Mouse (Mus musculus): ENCODE data around the gene Casp8ap2. TPM values are rescaled to one million over a fixed set of nuclear protein-coding genes. Genes with fewer than 3 reads are reported as not detected.

Gene Casp8ap2
- polyA plus RNA-seq, 1 experiment from 2014 or later = 44.9 TPM

- no peak overlapping the region for H3K4me2 ChIP-seq (ENCODE audit: low read length)
- ATAC-seq (ENCODE audit: low FRiP score, low TSS enrichment) = no peak
- DNase-seq = no peak
- H3K36me3 ChIP-seq (ENCODE audit: control insufficient read depth, insufficient read depth, low read length) = peaks cover 31% of the 10 kb centered on the region
- no peaks in the 10 kb centered on the region for H3K9me3 ChIP-seq (ENCODE audit: control insufficient read depth, low read length)
- H3K4me3 ChIP-seq (replicated peaks; ENCODE audit: low read depth, low read length) = no peak overlapping the region
- WGBS = 90% methylated on average over 5 of the region's 5 CpGs
- H3K27me3 ChIP-seq (ENCODE audit: control insufficient read depth, insufficient read depth, low read length) = no peaks in the 10 kb centered on the region
- H3K4me1 ChIP-seq (ENCODE audit: control insufficient read depth, insufficient read depth, low read length) = no peaks in the 10 kb centered on the region
- no peak overlapping the region for H3K27ac ChIP-seq (replicated peaks; ENCODE audit: low read depth, low read length)
- H3K9ac ChIP-seq (replicated peaks; ENCODE audit: low read length) = no peak overlapping the region
Measured at GRCm38 (mm10) chr4:32651669-32652068, 36.4 kb downstream of the Casp8ap2 start.

- H3K4me3 ChIP-seq (replicated peaks; ENCODE audit: low read depth, low read length) = peak overlapping the region; percentile 96
- H3K4me1 ChIP-seq (ENCODE audit: control insufficient read depth, insufficient read depth, low read length) = peaks cover 9% of the 10 kb centered on the region
- H3K4me2 ChIP-seq (ENCODE audit: low read length) = peak overlapping the region; percentile 57
- H3K9me3 ChIP-seq (ENCODE audit: control insufficient read depth, low read length) = no peaks in the 10 kb centered on the region
- ATAC-seq (ENCODE audit: low FRiP score, low TSS enrichment) (peak; percentile 54; the same call in 1 of the 2 replicates), DNase-seq (peak; percentile 23)
- peaks cover 10% of the 10 kb centered on the region for H3K36me3 ChIP-seq (ENCODE audit: control insufficient read depth, insufficient read depth, low read length)
- peak overlapping the region; percentile 82 for H3K27ac ChIP-seq (replicated peaks; ENCODE audit: low read depth, low read length)
- WGBS = 54% methylated on average over 11 of the region's 11 CpGs
- H3K9ac ChIP-seq (replicated peaks; ENCODE audit: low read length) = peak overlapping the region; percentile 67
- H3K27me3 ChIP-seq (ENCODE audit: control insufficient read depth, insufficient read depth, low read length) = no peaks in the 10 kb centered on the region
Measured at GRCm38 (mm10) chr4:32656146-32656904, 41.1 kb downstream of the Casp8ap2 start.

- DNase-seq (peak; percentile 99), ATAC-seq (ENCODE audit: low FRiP score, low TSS enrichment) (peak; percentile 95)
- peaks cover 9% of the 10 kb centered on the region for H3K4me1 ChIP-seq (ENCODE audit: control insufficient read depth, insufficient read depth, low read length)
- no peaks in the 10 kb centered on the region for H3K27me3 ChIP-seq (ENCODE audit: control insufficient read depth, insufficient read depth, low read length)
- H3K9ac ChIP-seq (replicated peaks; ENCODE audit: low read length) = peak within 1 kb of the TSS; percentile 67
- under 1% methylated on average over 67 of the region's 68 CpGs for WGBS
- peak within 1 kb of the TSS; percentile 82 for H3K27ac ChIP-seq (replicated peaks; ENCODE audit: low read depth, low read length)
- H3K36me3 ChIP-seq (ENCODE audit: control insufficient read depth, insufficient read depth, low read length) = peaks cover 6% of the 10 kb centered on the region
- H3K4me3 ChIP-seq (replicated peaks; ENCODE audit: low read depth, low read length) = peak within 1 kb of the TSS; percentile 96
- H3K9me3 ChIP-seq (ENCODE audit: control insufficient read depth, low read length) = no peaks in the 10 kb centered on the region
- peak within 1 kb of the TSS; percentile 57 for H3K4me2 ChIP-seq (ENCODE audit: low read length)
Measured at GRCm38 (mm10) chr4:32656918-32657662, 41.8 kb downstream of the Casp8ap2 start, which contains the start of gene Mdn1. TSS of gene Mdn1 (plus strand) at chr4:32657119.

GRCm38 (mm10) chr4:32665843-32666242, 50.6 kb downstream of the Casp8ap2 start:
- DNase-seq = no peak
- Histone ChIP-seq H3K4me1 (ENCODE audit: control insufficient read depth, insufficient read depth, low read length) (no peaks in the 10 kb centered on the region), H3K36me3 (ENCODE audit: control insufficient read depth, insufficient read depth, low read length) (peaks cover 65% of the 10 kb centered on the region), H3K4me3 (replicated peaks; ENCODE audit: low read depth, low read length) (no peak overlapping the region), H3K27ac (replicated peaks; ENCODE audit: low read depth, low read length) (no peak overlapping the region), H3K4me2 (ENCODE audit: low read length) (no peak overlapping the region), H3K9me3 (ENCODE audit: control insufficient read depth, low read length) (no peaks in the 10 kb centered on the region), H3K9ac (replicated peaks; ENCODE audit: low read length) (no peak overlapping the region), H3K27me3 (ENCODE audit: control insufficient read depth, insufficient read depth, low read length) (no peaks in the 10 kb centered on the region)
- 94% methylated on average over 4 of the region's 4 CpGs for WGBS
- ATAC-seq (ENCODE audit: low FRiP score, low TSS enrichment) = no peak

GRCm38 (mm10) chr4:32668291-32668690, 53.0 kb downstream of the Casp8ap2 start:
- Histone ChIP-seq H3K27me3 (ENCODE audit: control insufficient read depth, insufficient read depth, low read length) (no peaks in the 10 kb centered on the region), H3K4me3 (replicated peaks; ENCODE audit: low read depth, low read length) (no peak overlapping the region), H3K4me1 (ENCODE audit: control insufficient read depth, insufficient read depth, low read length) (no peaks in the 10 kb centered on the region), H3K9me3 (ENCODE audit: control insufficient read depth, low read length) (no peaks in the 10 kb centered on the region), H3K36me3 (ENCODE audit: control insufficient read depth, insufficient read depth, low read length) (peaks cover 79% of the 10 kb centered on the region), H3K4me2 (ENCODE audit: low read length) (no peak overlapping the region), H3K9ac (replicated peaks; ENCODE audit: low read length) (no peak overlapping the region), H3K27ac (replicated peaks; ENCODE audit: low read depth, low read length) (no peak overlapping the region)
- DNase-seq (peak; percentile 31), ATAC-seq (ENCODE audit: low FRiP score, low TSS enrichment) (no peak)
- 88% methylated on average over 1 of the region's 1 CpGs for WGBS

- Histone ChIP-seq H3K9ac (replicated peaks; ENCODE audit: low read length) (no peak overlapping the region), H3K4me1 (ENCODE audit: control insufficient read depth, insufficient read depth, low read length) (no peaks in the 10 kb centered on the region), H3K4me2 (ENCODE audit: low read length) (no peak overlapping the region), H3K27ac (replicated peaks; ENCODE audit: low read depth, low read length) (no peak overlapping the region), H3K36me3 (ENCODE audit: control insufficient read depth, insufficient read depth, low read length) (peaks cover 80% of the 10 kb centered on the region), H3K4me3 (replicated peaks; ENCODE audit: low read depth, low read length) (no peak overlapping the region), H3K27me3 (ENCODE audit: control insufficient read depth, insufficient read depth, low read length) (no peaks in the 10 kb centered on the region), H3K9me3 (ENCODE audit: control insufficient read depth, low read length) (no peaks in the 10 kb centered on the region)
- DNase-seq (peak; percentile 4), ATAC-seq (ENCODE audit: low FRiP score, low TSS enrichment) (no peak)
- WGBS = 89% methylated on average over 2 of the region's 2 CpGs
Measured at GRCm38 (mm10) chr4:32669825-32670224, 54.6 kb downstream of the Casp8ap2 start.

- Histone ChIP-seq H3K9ac (replicated peaks; ENCODE audit: low read length) (no peak overlapping the region), H3K9me3 (ENCODE audit: control insufficient read depth, low read length) (no peaks in the 10 kb centered on the region), H3K4me1 (ENCODE audit: control insufficient read depth, insufficient read depth, low read length) (no peaks in the 10 kb centered on the region), H3K27ac (replicated peaks; ENCODE audit: low read depth, low read length) (no peak overlapping the region), H3K36me3 (ENCODE audit: control insufficient read depth, insufficient read depth, low read length) (peaks cover 90% of the 10 kb centered on the region), H3K27me3 (ENCODE audit: control insufficient read depth, insufficient read depth, low read length) (no peaks in the 10 kb centered on the region), H3K4me3 (replicated peaks; ENCODE audit: low read depth, low read length) (no peak overlapping the region), H3K4me2 (ENCODE audit: low read length) (no peak overlapping the region)
- ATAC-seq (ENCODE audit: low FRiP score, low TSS enrichment) (no peak), DNase-seq (no peak)
- WGBS = 96% methylated on average over 2 of the region's 2 CpGs
Measured at GRCm38 (mm10) chr4:32674025-32674424, 58.8 kb downstream of the Casp8ap2 start.

GRCm38 (mm10) chr4:32677471-32677870, 62.2 kb downstream of the Casp8ap2 start:
- Histone ChIP-seq H3K27ac (replicated peaks; ENCODE audit: low read depth, low read length) (no peak overlapping the region), H3K4me2 (ENCODE audit: low read length) (no peak overlapping the region), H3K9me3 (ENCODE audit: control insufficient read depth, low read length) (no peaks in the 10 kb centered on the region), H3K9ac (replicated peaks; ENCODE audit: low read length) (no peak overlapping the region), H3K36me3 (ENCODE audit: control insufficient read depth, insufficient read depth, low read length) (peaks cover 80% of the 10 kb centered on the region), H3K4me1 (ENCODE audit: control insufficient read depth, insufficient read depth, low read length) (no peaks in the 10 kb centered on the region), H3K4me3 (replicated peaks; ENCODE audit: low read depth, low read length) (no peak overlapping the region), H3K27me3 (ENCODE audit: control insufficient read depth, insufficient read depth, low read length) (no peaks in the 10 kb centered on the region)
- DNase-seq (no peak), ATAC-seq (ENCODE audit: low FRiP score, low TSS enrichment) (no peak)
- over 99% methylated on average over 3 of the region's 3 CpGs for WGBS

Measured in midbrain, embryonic 14.5 days (tissue).